Mouse (Mus musculus) thymus, adult 18-20 months (tissue): ENCODE data around the gene Glp2r.

Source experiments
- DNase-seq, 2 experiments: peaks; one replicate each; pipeline ENCODE4 v3.0.0; 2022; ENCODE audit warnings: mixed read lengths in 2 of 2

The Glp2r gene

DNA sequence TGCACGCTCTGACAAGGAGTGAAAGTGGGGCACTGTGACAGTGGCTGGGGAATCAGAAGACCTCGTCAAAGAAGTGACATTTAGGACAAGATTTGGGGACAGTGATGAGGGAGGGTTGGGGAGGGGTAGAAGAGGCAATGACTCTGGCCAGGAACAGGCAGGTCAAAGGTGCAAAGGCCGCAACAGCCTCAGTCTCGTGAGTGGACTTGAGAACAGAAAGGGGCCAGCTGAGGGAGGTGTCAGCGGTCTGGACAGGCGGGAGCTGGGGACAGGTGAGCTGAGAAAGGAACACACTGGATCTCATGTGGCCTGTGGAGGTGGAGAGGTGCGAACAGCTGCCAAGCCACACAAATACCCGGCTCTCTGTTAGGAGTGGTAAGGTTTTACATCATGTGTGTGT is 138.0 kb downstream of the Glp2r start:
- no peak for DNase-seq

DNA sequence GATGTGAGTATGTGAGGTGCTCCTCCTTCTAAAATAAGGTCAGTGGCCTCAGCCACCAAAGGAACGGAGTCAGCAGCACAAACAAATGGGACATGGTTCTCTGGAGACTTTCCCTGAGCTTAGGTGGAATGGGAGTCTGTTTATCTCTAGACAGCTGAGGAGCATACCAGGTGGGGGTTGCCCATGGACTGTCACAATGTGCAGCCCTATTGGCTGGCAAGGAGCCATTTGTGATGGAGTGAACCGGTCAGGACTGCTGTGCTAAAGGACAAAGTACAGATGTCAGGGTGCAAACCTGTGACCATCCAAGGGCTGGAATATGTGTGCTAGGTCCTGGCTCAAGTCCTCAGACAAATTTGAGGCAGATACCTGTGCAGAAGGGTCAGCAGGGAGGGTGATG is 142.4 kb downstream of the Glp2r start:
- DNase-seq = no peak

DNA sequence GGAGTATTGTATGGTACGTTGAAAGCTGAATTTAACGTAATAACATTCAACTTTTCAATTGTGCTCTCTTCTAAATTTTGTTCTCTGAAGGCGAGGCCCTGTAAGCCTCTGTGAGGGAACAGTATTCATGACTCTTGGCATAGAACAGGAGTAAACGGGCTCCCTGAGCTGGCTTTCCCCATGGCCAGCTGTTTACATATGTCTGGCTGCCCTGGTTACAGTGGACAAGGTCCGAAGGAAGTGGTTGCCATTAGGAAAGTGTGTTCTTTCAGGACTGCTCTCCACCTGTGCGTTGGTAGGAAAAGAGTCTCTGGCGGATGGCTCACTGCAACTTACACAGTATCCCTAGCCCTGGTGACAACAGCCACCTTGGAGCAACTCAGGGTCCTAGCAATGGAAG is 143.8 kb downstream of the Glp2r start:
- DNase-seq = no peak

GRCm38 (mm10) chr11:67622340-67622739 is 148.6 kb downstream of the Glp2r start:
- no peak for DNase-seq

DNA sequence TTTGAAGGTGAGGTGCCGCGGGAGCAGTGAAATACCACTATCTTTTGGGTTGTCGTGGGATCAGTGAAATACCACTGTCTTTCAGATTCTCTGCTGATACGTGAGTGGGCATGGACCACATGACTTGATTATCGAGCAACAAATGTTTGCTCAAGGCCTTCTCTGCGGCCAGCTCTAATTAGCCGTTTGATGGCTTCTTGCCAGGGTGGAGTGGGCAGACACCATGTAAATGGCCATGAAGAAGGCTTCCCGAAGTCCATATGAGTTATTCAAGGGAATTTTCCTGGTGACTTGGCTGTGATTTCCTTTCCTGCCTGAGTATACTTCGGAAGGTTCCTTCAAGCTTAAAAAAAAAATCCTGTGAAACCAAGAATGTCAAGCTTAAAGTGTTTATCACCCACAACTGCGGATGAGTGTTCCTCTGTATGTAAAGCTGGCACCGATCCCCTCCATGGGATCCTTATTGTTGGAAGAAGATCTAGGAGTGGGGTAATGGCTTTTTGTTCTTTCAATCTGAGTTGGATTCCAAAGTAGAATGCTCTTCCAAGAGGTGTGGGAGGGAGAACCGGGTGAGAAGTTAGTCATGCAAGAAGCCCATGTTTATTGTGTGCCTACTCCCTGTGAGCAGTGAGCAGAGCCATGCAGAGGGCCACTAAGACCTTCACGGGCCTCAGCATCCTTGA is 154.3 kb downstream of the Glp2r start:
- DNase-seq = no peak

GRCm38 (mm10) chr11:67612158-67612839 is 158.7 kb downstream of the Glp2r start:
- no peak for DNase-seq
